In the genomic region with DNA sequence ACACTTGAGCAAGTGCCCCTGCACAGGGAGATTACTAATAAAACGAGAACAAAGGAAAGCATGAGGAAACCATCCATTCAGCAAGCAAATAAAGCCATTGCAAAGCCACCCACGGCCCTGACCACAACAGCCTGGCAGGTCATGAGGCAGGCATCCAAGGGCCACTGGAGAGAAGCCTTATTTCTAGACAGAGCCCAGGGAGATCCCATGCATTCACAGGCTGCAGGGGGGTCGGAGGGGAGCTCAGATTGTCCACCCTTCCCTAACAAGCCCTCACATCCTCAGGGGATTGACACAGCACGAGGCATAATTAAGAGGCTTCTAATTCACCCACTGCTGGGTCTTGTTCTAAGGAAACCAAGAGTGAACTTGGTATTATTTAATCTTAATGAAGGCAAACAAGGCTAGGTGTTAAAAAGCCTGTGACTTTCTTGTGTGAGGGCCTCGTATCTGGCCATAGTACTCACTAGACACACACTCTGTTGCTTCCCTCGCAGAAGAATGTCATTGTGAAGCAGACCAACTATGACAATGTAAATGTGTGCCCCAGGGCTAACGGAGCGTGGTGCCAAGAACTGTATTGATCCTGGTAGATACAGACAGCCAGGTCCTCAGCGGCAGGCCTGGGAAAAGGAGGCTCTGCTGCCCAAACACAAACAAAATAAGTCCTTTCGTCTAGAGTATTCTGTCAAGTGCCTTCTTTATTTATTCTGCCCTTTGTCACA, we compare ENCODE assay signal across 13 mouse cellular contexts.
A peak's percentile ranks its signal among the peaks of the same experiment; 100 is the strongest.
DNase-seq lines count a peak whose midpoint lies in the region; ATAC-seq and TF ChIP-seq lines count a peak whose summit lies in the region.
"Had no signal": no experiment of that assay in that cellular context is flagged by ENCODE, and none has a peak within 500 bp of the region (broad histone marks: within the 10 kb centered on the region; RNA-seq: fewer than 3 reads in every experiment).

No protein-coding gene starts in this region.

- no peaks in the 10 kb centered on the region for H3K27me3 ChIP-seq in forebrain, embryonic 14.5 days (replicated peaks; ENCODE audit: control insufficient read depth, insufficient read depth, low read length)
- no peaks in the 10 kb centered on the region for H3K27me3 ChIP-seq in midbrain, embryonic 16.5 days (ENCODE audit: control insufficient read depth, insufficient read depth, low read depth, low read length)
- H3K27me3 ChIP-seq in stomach, postnatal 0 days (ENCODE audit: control insufficient read depth, insufficient read depth, low read length): no peaks in the 10 kb centered on the region
- H3K27me3 ChIP-seq: limb, embryonic 15.5 days had no signal

- H3K4me3 ChIP-seq in forebrain, embryonic 14.5 days (ENCODE audit: low read depth, low read length): no peak overlapping the region
- no peak overlapping the region for H3K4me3 ChIP-seq in midbrain, embryonic 16.5 days (ENCODE audit: low read depth, low read length)
- H3K4me3 ChIP-seq in stomach, postnatal 0 days (ENCODE audit: low read depth, low read length): no peak overlapping the region
- H3K4me3 ChIP-seq: limb, embryonic 15.5 days had no signal

- no peak overlapping the region for H3K4me2 ChIP-seq in forebrain, embryonic 14.5 days (ENCODE audit: low read length)
- H3K4me2 ChIP-seq in midbrain, embryonic 16.5 days (ENCODE audit: low read length): no peak overlapping the region
- H3K4me2 ChIP-seq in stomach, postnatal 0 days (replicated peaks; ENCODE audit: low read depth): no peak overlapping the region
- H3K4me2 ChIP-seq: limb, embryonic 15.5 days had no signal

- no peak overlapping the region for H3K9ac ChIP-seq in forebrain, embryonic 14.5 days (ENCODE audit: low read length)
- H3K9ac ChIP-seq in midbrain, embryonic 16.5 days (ENCODE audit: low read depth, low read length): no peak overlapping the region
- no peak overlapping the region for H3K9ac ChIP-seq in stomach, postnatal 0 days (ENCODE audit: low read length)
- H3K9ac ChIP-seq: limb, embryonic 15.5 days had no signal

- ATAC-seq in forebrain, embryonic 14.5 days: peak; percentile 44; the same call in 1 of the 2 replicates
- peak; percentile 58 for ATAC-seq in midbrain, embryonic 16.5 days
- ATAC-seq in stomach, postnatal 0 days (ENCODE audit: low FRiP score, low TSS enrichment): no peak

- no peak for TF ChIP-seq EP300 in stomach, postnatal 0 days (optimal IDR thresholded peaks at IDR 0.05)

- peaks cover 6% of the 10 kb centered on the region; the same call in 1 of the 2 replicates for H3K4me1 ChIP-seq in forebrain, embryonic 14.5 days (ENCODE audit: control insufficient read depth, insufficient read depth, low read length)
- H3K4me1 ChIP-seq in midbrain, embryonic 16.5 days (ENCODE audit: control insufficient read depth, insufficient read depth, low read length): no peaks in the 10 kb centered on the region; the same call in 1 of the 2 replicates
- H3K4me1 ChIP-seq in stomach, postnatal 0 days (replicated peaks; ENCODE audit: control insufficient read depth, insufficient read depth): no peaks in the 10 kb centered on the region
- H3K4me1 ChIP-seq: limb, embryonic 15.5 days had no signal

- WGBS in forebrain, embryonic 14.5 days: 7% methylated on average over 10 of the region's 10 CpGs
- 27% methylated on average over 10 of the region's 10 CpGs for WGBS in midbrain, embryonic 16.5 days
- 61% methylated on average over 10 of the region's 10 CpGs for WGBS in stomach, postnatal 0 days

- H3K36me3 ChIP-seq in forebrain, embryonic 14.5 days (ENCODE audit: control insufficient read depth, insufficient read depth, low read length): no peaks in the 10 kb centered on the region
- H3K36me3 ChIP-seq in midbrain, embryonic 16.5 days (ENCODE audit: control insufficient read depth, insufficient read depth, low read length): no peaks in the 10 kb centered on the region
- no peaks in the 10 kb centered on the region for H3K36me3 ChIP-seq in stomach, postnatal 0 days (ENCODE audit: control insufficient read depth, insufficient read depth, low read length)
- H3K36me3 ChIP-seq: limb, embryonic 15.5 days had no signal

- H3K9me3 ChIP-seq in forebrain, embryonic 14.5 days (replicated peaks; ENCODE audit: control insufficient read depth, low read length): no peaks in the 10 kb centered on the region
- H3K9me3 ChIP-seq in midbrain, embryonic 16.5 days (replicated peaks; ENCODE audit: control insufficient read depth, low read length, poor library complexity, severe bottlenecking): no peaks in the 10 kb centered on the region
- no peaks in the 10 kb centered on the region for H3K9me3 ChIP-seq in stomach, postnatal 0 days (ENCODE audit: control insufficient read depth, low read length)
- H3K9me3 ChIP-seq: limb, embryonic 15.5 days had no signal

- H3K27ac ChIP-seq in forebrain, embryonic 14.5 days (ENCODE audit: low read depth, low read length): no peak overlapping the region
- H3K27ac ChIP-seq in midbrain, embryonic 16.5 days (ENCODE audit: low read length): no peak overlapping the region
- H3K27ac ChIP-seq in stomach, postnatal 0 days (replicated peaks): no peak overlapping the region
- H3K27ac ChIP-seq: limb, embryonic 15.5 days had no signal

- intact Hi-C loops in left cerebral cortex, postnatal 4 days (cut with DNase I): no loop called here
- intact Hi-C loops in left cerebral cortex, postnatal 36 days (cut with DNase I): no loop called here

- no peak for TF ChIP-seq CTCF in stomach, postnatal 0 days (IDR thresholded peaks at IDR 0.05; ENCODE audit: low read depth)

- peak; percentile 36 for DNase-seq in left cerebral cortex, postnatal 4 days
- no peak for DNase-seq in left cerebral cortex, postnatal 36 days (ENCODE audit: low spot score in 2 of 2)
- peak; percentile 90 for DNase-seq in Muller cell, postnatal 12 days (ENCODE audit: inconsistent ontology term)
- DNase-seq in forebrain, embryonic 14.5 days (ENCODE audit: low spot score): peak; percentile 22
- DNase-seq in stomach, postnatal 0 days (ENCODE audit: low spot score): no peak
- no peak for DNase-seq in spleen, postnatal 36 days (ENCODE audit: low spot score in 2 of 2)
- DNase-seq: adrenal gland, adult 2 months; gastrocnemius, postnatal 36 days; layer of hippocampus, postnatal 36 days; right cerebral cortex, adult 18-20 months; thymus, postnatal 36 days had no signal

Comparison
In these comparisons a context has a peak if more than half of its experiments do, and no peak if none do; other contexts are left out.
1. DNase-seq: peak in left cerebral cortex, postnatal 4 days (single experiment), Muller cell, postnatal 12 days (single experiment) and forebrain, embryonic 14.5 days (single experiment); none in left cerebral cortex, postnatal 36 days (0 of 2), stomach, postnatal 0 days (single experiment) and spleen, postnatal 36 days (0 of 2).